Mouse (Mus musculus): ENCODE measurements at regions not wholly inside any gene's neighbourhood (a gene's known extent, or its start where the extent isn't known, plus 50 kb on each side); places are given as distances from the start of the nearest gene placed in this dataset.

DNA sequence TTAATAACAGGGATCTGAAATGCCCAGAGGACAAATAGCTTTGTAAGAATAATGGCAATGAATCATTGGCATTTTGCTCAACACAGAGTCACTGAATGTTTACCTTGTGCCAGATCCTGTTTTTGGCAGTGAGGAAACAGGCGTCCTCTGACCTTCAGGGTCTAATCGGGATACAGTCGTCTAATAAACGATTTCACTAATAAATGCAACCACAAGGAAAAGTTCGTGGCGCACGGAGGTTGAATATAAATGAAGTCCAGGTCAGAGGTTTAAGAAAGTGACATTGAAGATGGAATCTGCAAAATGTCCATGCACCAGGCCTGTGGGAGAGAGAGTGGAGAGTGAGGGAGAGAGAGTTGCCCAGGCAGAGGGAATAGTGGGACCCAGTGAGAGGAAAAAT lies 387.5 kb downstream of the 1810013L24Rik start:
- DNase-seq, result no peak
- H3K4me1 ChIP-seq (ENCODE audit: control insufficient read depth, insufficient read depth, low read length), result no peaks in the 10 kb centered on the region
- no peak overlapping the region for H3K4me3 ChIP-seq (replicated peaks; ENCODE audit: insufficient read depth, low read depth, low read length)
- no peaks in the 10 kb centered on the region for H3K27me3 ChIP-seq (ENCODE audit: control insufficient read depth, insufficient read depth, low read length)
- TF ChIP-seq CTCF (IDR thresholded peaks at IDR 0.05; ENCODE audit: borderline replicate concordance, insufficient read depth, low read depth, low read length) (no peak), POLR2A (IDR thresholded peaks at IDR 0.05; ENCODE audit: borderline replicate concordance, insufficient read depth, low read length) (no peak)
- H3K27ac ChIP-seq (ENCODE audit: insufficient read depth, low read length), result no peak overlapping the region
- 74% methylated on average over 7 of the region's 7 CpGs for WGBS

DNA sequence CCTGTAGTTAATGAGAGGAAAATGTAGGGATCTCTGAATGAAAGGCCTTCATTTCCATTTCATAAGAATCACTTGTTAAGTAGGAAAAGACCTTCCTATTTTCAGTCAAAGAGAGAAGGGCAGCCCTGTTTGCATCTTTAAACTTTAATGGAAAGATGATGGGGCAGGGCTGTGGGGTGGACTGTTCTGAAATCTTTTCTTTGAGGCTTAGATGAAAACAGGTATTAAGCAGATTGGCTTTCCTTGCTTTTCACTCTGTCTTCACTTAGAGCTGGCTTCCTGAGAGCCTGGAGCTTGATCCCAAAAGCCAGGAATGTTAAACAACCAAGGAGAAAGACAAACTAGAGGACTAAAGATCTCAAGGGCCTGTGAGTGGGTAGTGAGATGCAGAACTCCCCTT lies 400.3 kb downstream of the 1810013L24Rik start:
- Histone ChIP-seq H3K27me3 (ENCODE audit: control insufficient read depth, insufficient read depth, low read length) (no peaks in the 10 kb centered on the region), H3K4me3 (replicated peaks; ENCODE audit: insufficient read depth, low read depth, low read length) (no peak overlapping the region), H3K27ac (ENCODE audit: insufficient read depth, low read length) (no peak overlapping the region), H3K4me1 (ENCODE audit: control insufficient read depth, insufficient read depth, low read length) (no peaks in the 10 kb centered on the region)
- TF ChIP-seq POLR2A (IDR thresholded peaks at IDR 0.05; ENCODE audit: borderline replicate concordance, insufficient read depth, low read length) (no peak), CTCF (IDR thresholded peaks at IDR 0.05; ENCODE audit: borderline replicate concordance, insufficient read depth, low read depth, low read length) (no peak)
- no peak for DNase-seq

DNA sequence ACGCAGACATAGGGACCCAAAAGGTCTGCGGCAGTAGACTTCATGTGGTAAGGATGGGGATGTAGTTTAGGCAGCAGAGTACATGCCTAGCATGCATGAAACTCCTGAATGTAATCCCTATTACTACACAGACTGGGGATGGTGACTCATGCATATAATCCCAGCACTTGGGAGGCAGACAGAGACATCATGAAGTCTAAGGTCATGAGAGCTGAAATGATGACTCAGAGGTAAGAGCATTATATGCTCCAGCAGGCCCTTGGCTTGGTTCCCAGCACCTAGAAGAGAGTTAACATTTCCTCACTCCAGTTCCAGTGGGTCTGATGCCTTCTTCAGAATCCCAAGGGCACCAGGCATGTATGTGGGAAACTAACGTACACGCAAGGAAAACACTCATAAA lies 412.2 kb downstream of the 1810013L24Rik start:
- Histone ChIP-seq H3K27me3 (ENCODE audit: control insufficient read depth, insufficient read depth, low read length) (no peaks in the 10 kb centered on the region), H3K4me3 (replicated peaks; ENCODE audit: insufficient read depth, low read depth, low read length) (no peak overlapping the region), H3K27ac (ENCODE audit: insufficient read depth, low read length) (no peak overlapping the region), H3K4me1 (ENCODE audit: control insufficient read depth, insufficient read depth, low read length) (no peaks in the 10 kb centered on the region; the same call in 1 of the 2 replicates)
- 97% methylated on average over 4 of the region's 4 CpGs for WGBS
- DNase-seq, result no peak
- no peak for TF ChIP-seq POLR2A (IDR thresholded peaks at IDR 0.05; ENCODE audit: borderline replicate concordance, insufficient read depth, low read length)
- no peak for TF ChIP-seq CTCF (IDR thresholded peaks at IDR 0.05; ENCODE audit: borderline replicate concordance, insufficient read depth, low read depth, low read length)

DNA sequence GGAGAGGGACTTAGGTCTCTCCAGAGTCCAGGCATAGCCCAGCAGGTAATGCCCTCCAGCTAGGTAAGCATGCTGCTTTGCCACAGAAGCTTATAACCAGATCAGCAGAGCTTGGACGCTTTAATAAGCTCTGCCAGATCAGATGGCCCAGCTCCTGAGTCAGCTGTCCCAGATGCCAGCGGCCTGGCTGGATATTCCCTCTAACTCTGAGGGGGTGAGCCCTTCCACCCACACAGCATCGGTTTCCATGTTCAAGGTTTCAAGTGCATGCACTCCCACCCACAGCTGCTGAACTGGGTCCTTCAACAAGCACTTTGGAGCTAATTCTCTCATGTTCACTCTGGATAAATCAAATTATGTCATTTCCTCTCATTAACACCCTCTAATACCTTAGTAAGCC lies 417.3 kb downstream of the 1810013L24Rik start:
- TF ChIP-seq CTCF (IDR thresholded peaks at IDR 0.05; ENCODE audit: borderline replicate concordance, insufficient read depth, low read depth, low read length) (no peak), POLR2A (IDR thresholded peaks at IDR 0.05; ENCODE audit: borderline replicate concordance, insufficient read depth, low read length) (no peak)
- Histone ChIP-seq H3K4me3 (replicated peaks; ENCODE audit: insufficient read depth, low read depth, low read length) (no peak overlapping the region), H3K27me3 (ENCODE audit: control insufficient read depth, insufficient read depth, low read length) (no peaks in the 10 kb centered on the region; the same call in 1 of the 2 replicates), H3K27ac (ENCODE audit: insufficient read depth, low read length) (no peak overlapping the region), H3K4me1 (ENCODE audit: control insufficient read depth, insufficient read depth, low read length) (no peaks in the 10 kb centered on the region)
- DNase-seq, result peak in 1 of 2 experiments; percentile 1
- 34% methylated on average over 3 of the region's 3 CpGs for WGBS

DNA sequence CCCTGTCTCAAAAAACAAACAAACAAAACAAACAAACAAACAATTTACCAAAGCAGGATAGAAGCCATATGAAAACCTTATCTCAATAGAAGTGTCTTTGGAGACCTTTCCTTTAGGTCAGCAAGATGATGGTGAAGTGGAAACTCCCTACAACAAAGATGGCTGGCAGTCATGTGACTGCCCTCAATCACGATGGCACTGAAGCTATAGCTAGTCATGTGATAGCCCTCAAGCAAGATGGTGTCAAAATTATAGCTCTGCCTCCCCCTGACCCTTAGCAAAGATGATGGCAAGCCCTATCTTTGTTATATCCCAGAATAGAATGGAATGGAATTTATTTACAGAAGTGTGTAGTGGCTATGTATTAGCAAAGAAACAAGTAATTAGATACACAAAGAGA lies 423.2 kb downstream of the 1810013L24Rik start:
- no peak overlapping the region for H3K27ac ChIP-seq (ENCODE audit: insufficient read depth, low read length)
- WGBS, result 71% methylated on average over 1 of the region's 1 CpGs
- no peak for DNase-seq

DNA sequence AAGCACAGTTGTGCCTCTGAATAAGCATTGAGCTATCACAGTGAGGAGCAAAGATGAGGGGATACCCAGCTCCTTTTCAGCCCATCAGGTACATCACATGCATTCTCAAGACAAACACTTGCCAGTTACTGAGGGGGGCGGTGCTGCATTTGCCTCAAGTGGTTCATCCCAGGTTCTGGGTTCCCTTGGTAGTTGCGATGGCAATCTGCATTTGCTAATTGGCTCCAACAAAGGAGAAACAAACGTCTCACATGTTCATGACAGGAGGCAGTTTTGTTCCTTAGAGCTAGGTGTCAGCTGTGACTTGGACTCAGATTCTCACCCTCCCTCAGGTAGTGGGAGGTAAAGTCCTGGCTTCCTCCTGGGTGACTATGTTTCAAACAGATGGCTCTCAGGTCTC lies 425.5 kb downstream of the 1810013L24Rik start:
- Histone ChIP-seq H3K27ac (ENCODE audit: insufficient read depth, low read length) (no peak overlapping the region), H3K27me3 (ENCODE audit: control insufficient read depth, insufficient read depth, low read length) (no peaks in the 10 kb centered on the region), H3K4me3 (replicated peaks; ENCODE audit: insufficient read depth, low read depth, low read length) (no peak overlapping the region), H3K4me1 (ENCODE audit: control insufficient read depth, insufficient read depth, low read length) (no peaks in the 10 kb centered on the region; the same call in 1 of the 2 replicates)
- WGBS, result 43% methylated on average over 3 of the region's 3 CpGs
- no peak for TF ChIP-seq POLR2A (IDR thresholded peaks at IDR 0.05; ENCODE audit: borderline replicate concordance, insufficient read depth, low read length)
- no peak for TF ChIP-seq CTCF (IDR thresholded peaks at IDR 0.05; ENCODE audit: borderline replicate concordance, insufficient read depth, low read depth, low read length)
- no peak for DNase-seq

More for the DNA sequence above, 423.2 kb downstream of the 1810013L24Rik start:
- no peak for TF ChIP-seq CTCF (IDR thresholded peaks at IDR 0.05; ENCODE audit: borderline replicate concordance, insufficient read depth, low read depth, low read length)
- TF ChIP-seq POLR2A (IDR thresholded peaks at IDR 0.05; ENCODE audit: borderline replicate concordance, insufficient read depth, low read length), result no peak
- Histone ChIP-seq H3K27me3 (ENCODE audit: control insufficient read depth, insufficient read depth, low read length) (no peaks in the 10 kb centered on the region; the same call in 1 of the 2 replicates), H3K4me1 (ENCODE audit: control insufficient read depth, insufficient read depth, low read length) (no peaks in the 10 kb centered on the region; the same call in 1 of the 2 replicates), H3K4me3 (replicated peaks; ENCODE audit: insufficient read depth, low read depth, low read length) (no peak overlapping the region)

DNA sequence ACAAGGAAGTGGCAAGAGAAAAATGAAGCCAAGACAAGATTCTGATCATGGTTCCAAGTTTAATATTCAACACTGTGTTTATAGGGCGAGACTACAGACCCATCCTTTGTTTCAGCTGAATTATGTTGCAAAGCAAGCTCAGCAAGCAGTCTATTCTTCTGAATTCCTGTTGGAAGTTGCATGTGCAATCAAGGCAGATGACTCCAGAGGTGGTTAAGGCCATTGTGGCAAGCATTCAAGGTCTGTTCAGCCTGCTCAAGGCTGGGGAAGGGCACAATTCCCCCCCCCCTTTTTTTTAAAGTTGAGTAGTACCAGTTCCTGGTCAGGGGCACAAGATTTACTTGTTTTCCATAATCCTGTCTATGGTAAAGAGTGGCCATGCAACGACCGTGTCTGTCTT lies 431.1 kb downstream of the 1810013L24Rik start:
- H3K4me1 ChIP-seq (ENCODE audit: control insufficient read depth, insufficient read depth, low read length), result no peaks in the 10 kb centered on the region
- TF ChIP-seq CTCF (IDR thresholded peaks at IDR 0.05; ENCODE audit: borderline replicate concordance, insufficient read depth, low read depth, low read length), result no peak
- no peak for TF ChIP-seq POLR2A (IDR thresholded peaks at IDR 0.05; ENCODE audit: borderline replicate concordance, insufficient read depth, low read length)
- no peak overlapping the region for H3K4me3 ChIP-seq (replicated peaks; ENCODE audit: insufficient read depth, low read depth, low read length)
- H3K27ac ChIP-seq (ENCODE audit: insufficient read depth, low read length), result no peak overlapping the region
- no peak for DNase-seq
- WGBS, result 79% methylated on average over 3 of the region's 3 CpGs
- no peaks in the 10 kb centered on the region for H3K27me3 ChIP-seq (ENCODE audit: control insufficient read depth, insufficient read depth, low read length)

DNA sequence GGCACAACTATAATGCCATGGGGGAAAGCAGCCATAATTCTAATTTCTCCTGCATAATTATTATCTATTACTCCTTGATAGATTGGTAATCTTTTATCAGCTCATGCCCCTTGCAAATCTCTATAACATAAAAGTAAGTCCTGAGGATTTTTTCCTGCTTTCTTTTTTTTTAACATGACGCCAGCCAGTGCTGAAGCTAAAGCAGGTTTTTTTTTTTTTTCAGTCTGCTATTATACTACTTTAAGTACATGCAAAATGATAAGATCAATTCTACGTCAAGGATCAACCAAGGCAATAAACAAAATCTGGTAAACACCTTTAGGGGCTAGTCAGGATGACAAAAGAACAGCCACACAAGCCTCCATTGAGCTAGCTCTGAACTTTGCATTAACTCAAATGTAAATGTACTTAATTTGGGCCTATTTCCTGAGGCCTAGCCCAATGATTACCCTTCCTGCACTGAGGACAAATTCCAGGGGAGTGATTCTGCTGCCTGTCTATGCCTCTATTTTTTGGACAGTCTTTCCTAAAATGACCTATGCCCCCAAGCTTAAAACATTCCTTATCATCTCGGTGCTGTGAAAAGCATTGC lies 434.8 kb downstream of the 1810013L24Rik start:
- no peak for DNase-seq
- no peak for TF ChIP-seq POLR2A (IDR thresholded peaks at IDR 0.05; ENCODE audit: borderline replicate concordance, insufficient read depth, low read length)
- TF ChIP-seq CTCF (IDR thresholded peaks at IDR 0.05; ENCODE audit: borderline replicate concordance, insufficient read depth, low read depth, low read length), result no peak
- Histone ChIP-seq H3K27me3 (ENCODE audit: control insufficient read depth, insufficient read depth, low read length) (no peaks in the 10 kb centered on the region), H3K4me3 (replicated peaks; ENCODE audit: insufficient read depth, low read depth, low read length) (no peak overlapping the region), H3K27ac (ENCODE audit: insufficient read depth, low read length) (no peak overlapping the region), H3K4me1 (ENCODE audit: control insufficient read depth, insufficient read depth, low read length) (no peaks in the 10 kb centered on the region)
- WGBS, result 72% methylated on average over 3 of the region's 3 CpGs
